Mouse (Mus musculus) frontal cortex, adult 2 months (tissue): ENCODE measurements at regions not wholly inside any gene's neighbourhood (a gene's known extent, or its start where the extent isn't known, plus 50 kb on each side); places are given as distances from the start of the nearest gene placed in this dataset.

Experiments used
- DNase-seq, 2 experiments: peaks; one replicate each; pipeline ENCODE4 v3.0.0; 2022; ENCODE audit warnings: low spot score in 1 of 2; ENCODE audit errors: extremely low spot score in 1 of 2

GRCm38 (mm10) chr5:73913116-73913515 is 155.1 kb downstream of the Usp46 start:
- DNase-seq: no peak

- DNase-seq: no peak
Observed at GRCm38 (mm10) chr5:73918011-73918410, 150.2 kb downstream of the Usp46 start.

- DNase-seq: no peak
Observed at GRCm38 (mm10) chr5:73919936-73920335, 148.3 kb downstream of the Usp46 start.

GRCm38 (mm10) chr5:73927534-73927933 is 140.7 kb downstream of the Usp46 start:
- DNase-seq: no peak

- no peak for DNase-seq
Observed at GRCm38 (mm10) chr5:73928691-73929090, 139.5 kb downstream of the Usp46 start.

GRCm38 (mm10) chr5:73930205-73930604 is 138.0 kb downstream of the Usp46 start:
- DNase-seq: peak; percentile 57 to 62

- peak in 1 of 2 experiments; percentile 45 for DNase-seq
Observed at GRCm38 (mm10) chr5:73937799-73938198, 130.4 kb downstream of the Usp46 start.

- no peak for DNase-seq
Observed at GRCm38 (mm10) chr5:73938450-73938849, 129.8 kb downstream of the Usp46 start.

GRCm38 (mm10) chr5:73942950-73943349 is 125.3 kb downstream of the Usp46 start:
- no peak for DNase-seq

- DNase-seq: no peak
Observed at GRCm38 (mm10) chr5:73945671-73946070, 122.6 kb downstream of the Usp46 start.

GRCm38 (mm10) chr5:73946164-73946563 is 122.1 kb downstream of the Usp46 start:
- DNase-seq: no peak

GRCm38 (mm10) chr5:73948031-73948899 is 120.0 kb downstream of the Usp46 start:
- DNase-seq: no peak
